Mouse (Mus musculus): ENCODE measurements around the gene Ms4a4a.
A peak's percentile ranks its signal among the peaks of the same experiment; 100 is the strongest.
"Not testable (repeated sequence)": the region's sequence is repeated elsewhere in the genome, so short reads cannot be mapped to it uniquely, and the experiment has no call there.

Ms4a4a gene

DNA sequence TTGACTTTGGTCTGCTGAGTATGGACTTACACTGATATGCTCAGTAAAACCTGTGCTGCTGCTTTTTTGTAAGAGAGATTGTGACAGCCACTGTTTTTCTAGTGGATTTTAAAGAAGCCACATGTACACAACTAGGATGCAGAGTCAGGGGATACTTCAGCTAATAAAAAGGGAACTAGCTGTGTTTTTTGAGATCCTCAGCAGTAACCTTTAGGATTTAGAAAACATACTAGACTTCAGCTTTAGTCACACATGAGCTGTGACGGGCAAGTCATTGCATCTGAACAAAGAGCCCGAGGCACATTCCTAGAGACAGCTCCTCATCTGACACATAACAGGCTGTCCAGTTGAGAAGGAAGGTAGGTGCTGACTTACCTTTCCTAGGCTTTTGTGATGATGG is at the start of gene Ms4a4a:
Gene Ms4a4a (plus strand): TSS at position 251 of the 400 bp plus-strand sequence.
- no peak for DNase-seq (ENCODE audit: low spot score in 2 of 2)

GRCm38 (mm10) chr19:11335932-11336331 is 39.4 kb upstream of the Ms4a4a start, which contains the start of gene Ms4a7:
Gene Ms4a7 (minus strand): TSS chr19:11336146.
- no peak for DNase-seq (ENCODE audit: low spot score in 2 of 2)

GRCm38 (mm10) chr19:11343147-11343546 is 32.2 kb upstream of the Ms4a4a start:
- DNase-seq (ENCODE audit: low spot score in 2 of 2), result no peak

DNA sequence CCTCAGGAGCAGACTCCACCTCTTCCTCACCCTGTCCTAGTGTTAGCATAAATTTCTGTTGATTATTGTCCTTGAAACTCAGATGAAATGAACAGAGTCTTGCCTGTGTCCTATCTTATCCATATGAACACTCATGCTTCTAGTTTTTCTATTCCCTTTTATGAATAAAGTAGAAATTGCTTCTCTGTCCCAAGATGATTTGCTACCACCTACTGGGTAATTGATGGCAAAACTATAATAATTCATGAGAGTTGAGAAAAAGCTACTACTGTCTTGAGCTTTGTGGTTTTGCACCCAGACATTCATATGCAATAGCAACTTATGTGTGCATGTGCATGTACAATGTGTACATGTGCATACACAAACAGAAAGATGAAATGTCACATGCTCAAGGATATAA is 31.3 kb upstream of the Ms4a4a start:
- no peak for DNase-seq (ENCODE audit: low spot score in 2 of 2)

DNA sequence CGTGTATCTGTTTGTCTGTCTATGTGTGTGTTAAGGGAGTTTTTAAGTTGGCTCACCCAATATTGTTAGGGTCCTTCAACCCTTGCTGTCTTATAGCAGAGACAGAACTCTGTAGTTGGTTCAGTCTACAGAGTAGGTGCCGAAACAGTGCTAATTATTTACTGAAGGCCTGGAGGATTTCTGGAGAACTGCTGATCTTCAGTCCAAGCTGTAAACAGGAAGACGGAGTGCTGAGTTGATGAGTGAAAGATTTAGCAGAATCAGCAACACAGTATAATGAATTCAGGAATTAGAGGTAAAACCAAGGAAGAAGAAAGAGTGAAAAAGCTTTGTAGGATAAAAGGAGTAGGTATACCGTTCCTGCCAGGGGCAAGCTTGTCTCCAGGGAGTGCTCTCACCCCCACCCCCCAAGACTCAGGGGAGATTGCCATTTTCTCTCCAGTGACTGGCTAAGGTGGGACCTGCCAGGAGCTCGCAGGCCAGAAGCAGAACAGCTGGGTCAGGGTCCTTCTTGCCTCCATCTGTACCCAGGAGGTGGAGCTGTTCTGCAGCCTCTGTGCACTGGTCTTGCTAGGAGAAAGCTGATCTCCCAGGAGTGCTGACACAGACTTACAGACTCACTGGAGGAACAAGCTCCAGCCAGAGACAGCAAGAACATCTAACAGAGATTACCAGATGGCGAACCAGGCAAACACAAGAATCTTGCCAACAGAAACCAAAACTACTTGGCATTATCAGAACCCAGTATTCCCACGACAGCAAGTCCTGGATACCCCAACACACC is 25.4 kb upstream of the Ms4a4a start:
- no peak for DNase-seq (ENCODE audit: low spot score in 2 of 2)

- DNase-seq (ENCODE audit: low spot score in 2 of 2), result peak; percentile 27 to 44
These were observed 23.4 kb upstream of the Ms4a4a start for GRCm38 (mm10) chr19:11351878-11352277.

DNA sequence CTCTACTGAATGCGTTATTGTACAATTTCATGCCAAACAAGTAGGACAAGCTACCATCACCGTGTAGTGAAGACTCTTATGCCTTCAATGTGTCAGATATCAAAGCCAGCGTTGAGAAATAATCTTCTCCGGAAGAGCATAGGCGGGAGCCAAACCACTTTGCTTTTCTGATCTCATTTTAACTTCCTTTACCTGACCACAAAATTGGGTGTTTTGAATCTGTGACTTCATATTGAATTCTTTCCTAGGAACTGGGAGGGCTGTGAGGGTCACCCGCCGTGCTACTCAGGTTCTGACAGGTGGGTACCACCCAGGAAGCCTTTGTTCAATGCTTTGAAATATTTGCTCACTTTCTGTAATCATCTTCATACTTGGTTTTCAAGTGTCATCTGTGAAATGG is 19.6 kb upstream of the Ms4a4a start:
- DNase-seq (ENCODE audit: low spot score in 2 of 2), result peak; percentile 60 to 65

DNA sequence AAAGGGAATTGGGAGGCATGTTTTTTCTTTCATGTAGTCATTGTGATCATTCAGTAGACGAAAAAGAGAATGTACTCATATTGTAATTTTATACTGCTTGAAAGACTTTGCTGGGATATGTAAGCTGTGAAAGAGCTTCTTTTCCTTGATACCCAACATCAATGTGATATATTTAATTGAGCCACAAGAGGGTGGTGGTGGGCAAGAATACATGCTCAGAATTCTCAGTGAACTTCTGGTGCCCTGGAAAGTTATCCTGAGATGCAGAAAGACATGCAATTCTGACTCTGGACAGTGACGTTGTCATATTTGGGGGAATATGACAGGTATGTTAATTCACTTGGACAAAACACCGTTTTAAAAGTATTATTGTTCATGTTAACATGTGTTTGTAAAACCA is 15.2 kb upstream of the Ms4a4a start:
- DNase-seq (ENCODE audit: low spot score in 2 of 2), result peak in 1 of 2 experiments; percentile 31

GRCm38 (mm10) chr19:11362002-11362401 is 13.3 kb upstream of the Ms4a4a start:
- DNase-seq (ENCODE audit: low spot score in 2 of 2), result peak; percentile 67 to 71

GRCm38 (mm10) chr19:11368310-11368709 is 7.0 kb upstream of the Ms4a4a start:
- DNase-seq (ENCODE audit: low spot score in 2 of 2), result no peak

- DNase-seq (ENCODE audit: low spot score in 2 of 2), result no peak
These were observed 4.1 kb upstream of the Ms4a4a start for GRCm38 (mm10) chr19:11371181-11371580.

DNA sequence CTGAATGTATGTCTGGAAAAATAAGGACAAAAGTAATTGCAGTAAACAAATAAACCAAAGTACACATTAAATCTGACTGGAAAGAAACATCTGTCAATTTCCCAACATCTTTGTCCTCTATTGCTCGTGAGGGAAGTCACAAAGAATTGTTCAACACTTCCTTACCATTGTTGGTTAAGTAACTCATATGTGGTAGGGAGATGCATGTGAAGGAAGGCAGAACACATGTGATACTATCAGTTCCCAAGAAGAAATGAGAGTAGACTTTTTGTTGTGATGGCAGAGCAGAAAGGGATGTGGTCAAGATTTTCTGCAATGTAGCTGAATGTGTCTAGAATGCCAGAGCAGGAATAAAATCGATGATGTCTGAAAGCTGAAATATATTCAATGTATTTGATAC is 1.1 kb downstream of the Ms4a4a start:
- DNase-seq (ENCODE audit: low spot score in 2 of 2), result no peak

- DNase-seq (ENCODE audit: low spot score in 2 of 2), result peak; percentile 25 to 60
These were observed 11.8 kb downstream of the Ms4a4a start for GRCm38 (mm10) chr19:11387109-11387508.

DNA sequence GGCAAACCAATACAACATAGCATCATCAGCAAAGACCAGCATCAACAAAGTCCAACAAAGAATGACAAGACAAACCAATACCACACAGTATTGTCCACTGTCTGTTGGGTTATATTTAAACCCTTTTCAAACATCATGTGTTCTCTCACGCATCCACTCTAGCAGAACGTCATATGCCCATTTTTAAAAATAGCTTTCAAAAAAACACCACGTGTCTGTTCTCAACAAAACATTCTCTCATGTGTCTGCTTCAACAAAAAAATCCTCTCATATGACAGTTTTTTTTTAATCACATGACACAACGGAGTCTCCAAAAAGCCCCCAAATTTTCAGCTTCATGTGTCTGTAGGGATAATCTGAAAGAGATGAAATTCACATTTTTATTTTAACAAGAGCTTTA is 12.4 kb downstream of the Ms4a4a start:
- peak in 1 of 2 experiments; percentile 54 for DNase-seq (ENCODE audit: low spot score in 2 of 2)

DNA sequence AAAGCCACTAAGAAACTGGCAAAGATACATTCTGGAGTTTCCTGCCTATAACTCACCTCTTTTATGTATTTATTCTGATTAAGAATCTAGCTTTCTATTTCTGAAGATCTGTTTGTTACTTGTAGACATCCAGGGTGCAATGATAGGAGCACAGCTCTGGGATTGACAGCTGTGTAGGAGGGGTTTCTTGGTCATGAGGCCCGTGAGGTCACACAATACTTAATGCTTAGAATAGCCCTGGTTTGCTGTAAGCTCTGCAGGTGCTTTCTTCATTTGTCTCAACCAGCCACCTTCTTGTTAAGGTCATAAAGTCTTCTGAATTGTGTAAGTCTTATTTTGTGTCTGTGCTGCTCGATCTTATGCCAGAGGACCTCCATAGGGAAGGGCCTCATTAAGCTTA is 13.6 kb downstream of the Ms4a4a start:
- peak in 1 of 2 experiments; percentile 57 for DNase-seq (ENCODE audit: low spot score in 2 of 2)

DNA sequence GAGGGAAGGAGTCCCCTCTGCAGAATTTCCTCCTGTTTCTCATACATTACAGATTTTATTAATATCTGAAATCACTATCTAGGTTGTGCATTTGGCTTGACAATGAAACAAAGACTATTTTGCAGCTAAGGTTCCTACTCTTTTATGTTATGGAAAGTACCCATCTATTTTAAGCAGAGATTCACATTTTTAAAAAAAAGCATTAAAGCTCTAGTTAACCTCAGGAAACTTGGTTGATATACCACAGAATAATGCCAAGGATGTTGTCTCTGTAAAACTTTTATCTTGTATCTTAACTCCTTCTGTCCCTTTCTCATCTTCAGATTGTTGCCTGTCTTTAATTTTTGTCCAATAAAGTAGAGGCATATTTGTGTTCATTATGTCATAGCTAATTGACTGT is 20.4 kb downstream of the Ms4a4a start:
- DNase-seq (ENCODE audit: low spot score in 2 of 2), result no peak

DNA sequence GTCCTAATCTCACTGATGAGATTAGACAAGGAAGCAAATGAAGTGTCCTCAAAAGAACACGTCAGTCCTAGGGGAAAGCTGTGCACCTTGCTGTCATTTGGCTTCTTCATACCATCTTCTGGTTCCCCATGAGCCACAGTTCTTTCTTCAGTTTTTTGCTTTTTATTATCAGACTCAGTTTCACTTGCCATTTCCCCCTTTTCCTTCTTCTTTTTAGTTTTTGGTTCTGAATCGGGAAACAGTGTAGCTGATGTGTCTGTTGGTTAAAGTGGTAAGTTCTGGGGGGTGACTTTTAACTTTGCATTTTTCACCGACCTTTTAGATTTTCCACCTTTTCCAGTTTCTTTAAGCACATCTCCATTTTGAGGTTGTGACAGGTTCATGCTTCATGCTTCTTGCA is 29.2 kb downstream of the Ms4a4a start, which contains the start of gene Ms4a4c:
Gene Ms4a4c (plus strand): TSS at position 244 of the 400 bp plus-strand sequence.
- DNase-seq (ENCODE audit: low spot score in 2 of 2), result no peak

DNA sequence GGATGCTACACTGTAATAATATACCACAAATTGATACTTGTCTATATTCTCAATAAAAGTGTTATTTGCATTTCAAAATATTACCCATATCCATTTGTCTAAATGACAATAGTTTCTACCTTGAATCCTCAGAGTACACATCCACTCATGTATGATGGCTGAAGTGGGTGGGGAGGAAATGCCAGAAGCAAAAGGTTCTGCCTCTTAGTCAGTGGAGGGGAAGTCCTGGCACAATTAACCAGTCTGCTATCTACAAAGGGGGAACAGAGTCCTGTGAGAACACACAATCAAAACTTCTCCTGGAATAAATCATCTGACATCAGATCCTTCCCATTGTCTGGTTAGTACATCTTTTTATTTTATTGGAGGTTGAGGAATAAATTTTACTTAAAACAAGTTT is 32.1 kb downstream of the Ms4a4a start:
- DNase-seq (ENCODE audit: low spot score in 2 of 2), result peak in 1 of 2 experiments; percentile 51

- DNase-seq (ENCODE audit: low spot score in 2 of 2), result no peak
These were observed 33.3 kb downstream of the Ms4a4a start for GRCm38 (mm10) chr19:11408591-11408990.

DNA sequence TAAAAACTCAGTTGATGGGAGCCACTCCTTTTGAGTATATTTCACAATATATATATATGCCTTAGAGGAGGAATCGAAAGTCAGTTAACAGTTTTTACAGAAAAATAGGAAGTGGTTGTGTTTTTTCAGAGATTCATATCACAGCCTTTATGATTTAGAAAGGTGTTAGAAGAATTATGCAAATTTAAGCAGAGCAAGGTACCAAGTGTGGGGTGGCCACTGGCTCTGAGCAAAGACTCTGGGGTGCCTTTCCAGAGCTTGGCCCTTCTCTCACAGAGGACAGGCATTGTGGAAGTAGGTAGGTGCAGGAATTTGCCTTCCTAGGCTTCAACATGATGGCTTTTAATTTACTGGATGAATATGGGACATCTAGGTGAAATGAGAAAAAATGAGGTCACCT is 36.3 kb downstream of the Ms4a4a start:
- peak; percentile 22 to 47 for DNase-seq (ENCODE audit: low spot score in 2 of 2)

DNA sequence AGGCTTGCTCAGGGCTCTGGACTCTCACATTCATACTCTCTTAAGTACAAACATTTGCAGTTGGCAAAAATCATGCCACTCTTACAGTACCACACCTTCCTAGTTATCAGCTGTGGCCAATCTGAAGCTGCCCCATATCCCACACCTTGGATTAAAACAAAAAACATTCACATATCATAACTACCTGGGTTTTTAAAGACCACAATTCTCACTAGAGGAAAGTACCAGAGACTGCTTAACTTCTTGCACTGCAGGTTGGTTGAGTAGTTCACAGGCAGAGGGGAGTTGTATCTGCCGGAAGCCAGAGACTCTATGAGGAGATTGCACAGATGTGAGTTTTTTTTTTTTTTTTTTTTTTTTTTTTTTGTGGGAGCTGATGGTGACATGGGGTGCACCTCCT is 38.8 kb downstream of the Ms4a4a start:
- DNase-seq (ENCODE audit: low spot score in 2 of 2), result no peak

DNA sequence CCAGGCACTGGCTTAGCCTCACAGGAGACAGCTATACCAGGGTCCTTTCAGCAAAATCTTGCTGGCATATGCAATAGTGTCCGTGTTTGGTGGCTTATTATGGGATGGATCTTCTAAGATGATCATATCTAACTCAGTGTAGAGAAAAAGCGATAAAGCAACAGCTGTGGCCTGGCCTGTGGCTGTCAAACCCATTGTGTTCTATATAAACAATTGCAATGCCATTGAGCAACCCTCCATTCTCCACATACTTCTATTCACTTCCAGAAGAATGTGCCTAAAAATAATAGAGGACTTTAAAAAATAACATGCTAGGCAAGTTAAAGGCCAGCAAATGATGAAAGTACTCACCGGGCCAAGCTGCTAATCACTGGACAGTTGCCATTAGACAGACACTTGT is 40.3 kb downstream of the Ms4a4a start:
- no peak for DNase-seq (ENCODE audit: low spot score in 2 of 2)

DNA sequence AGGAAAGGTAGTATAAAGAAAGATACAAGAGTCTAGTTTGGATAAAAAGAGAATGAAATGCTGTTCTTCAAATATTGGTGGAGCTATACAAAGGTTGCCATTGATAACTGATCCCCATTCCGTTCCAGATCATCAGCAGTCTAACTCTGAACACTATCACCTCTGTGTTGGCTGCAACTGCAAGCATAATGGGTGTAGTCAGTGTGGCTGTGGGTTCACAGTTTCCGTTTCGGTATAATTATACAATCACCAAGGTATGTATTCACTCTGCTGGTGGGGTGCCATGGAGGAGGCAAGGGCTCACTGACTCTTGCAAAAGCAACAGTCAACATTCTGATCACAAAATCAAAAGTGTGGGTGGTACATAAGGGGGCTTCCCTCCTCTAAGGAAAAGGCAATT is 43.5 kb downstream of the Ms4a4a start:
- not testable (repeated sequence) for DNase-seq (ENCODE audit: low spot score in 2 of 2)

- DNase-seq (ENCODE audit: low spot score in 2 of 2), result not testable (repeated sequence)
These were observed 55.9 kb downstream of the Ms4a4a start for GRCm38 (mm10) chr19:11431209-11431608.
